14 mouse cellular contexts compared by ENCODE assay signal in genomic region chr9:117442611-117443010, GRCm38 (mm10).
DNase-seq lines count a peak whose midpoint lies in the region; TF ChIP-seq lines count a peak whose summit lies in the region.
"Had no signal": no experiment of that assay in that cellular context is flagged by ENCODE, and none has a peak within 500 bp of the region (broad histone marks: within the 10 kb centered on the region; RNA-seq: fewer than 3 reads in every experiment).

No protein-coding gene starts in this region.

- no peak overlapping the region for H3K4me3 ChIP-seq in kidney, adult 2 months (ENCODE audit: insufficient read depth, low read depth, low read length)
- H3K4me3 ChIP-seq: forebrain, embryonic 12.5 days; lung, embryonic 15.5 days had no signal

- no peaks in the 10 kb centered on the region for H3K27me3 ChIP-seq in kidney, adult 2 months (replicated peaks; ENCODE audit: control insufficient read depth, insufficient read depth, low read length)
- H3K27me3 ChIP-seq: forebrain, embryonic 12.5 days; lung, embryonic 15.5 days had no signal

- peak; percentile 51 for DNase-seq in embryo, embryonic 11 days
- no peak for DNase-seq in embryo, embryonic 10 days (ENCODE audit: low spot score)
- DNase-seq in kidney, adult 2 months, result peak; percentile 2
- no peak for DNase-seq in kidney, adult 18-20 months
- DNase-seq in MN1 (ENCODE audit: low spot score), result peak; percentile 69
- peak; percentile 9 for DNase-seq in fibroblast of lung, adult 2 months (ENCODE audit: low read depth)
- DNase-seq in urinary bladder, adult 18-20 months (ENCODE audit: low spot score in 2 of 2), result no peak
- DNase-seq in right cerebral cortex, postnatal 14 days, result no peak
- DNase-seq: cerebellum, adult 2 months; kidney, adult 9 months; layer of hippocampus, postnatal 36 days; thymus, postnatal 4 days had no signal

- TF ChIP-seq POLR2A in kidney, adult 2 months (IDR thresholded peaks at IDR 0.05; ENCODE audit: low read depth, low read length), result no peak

- no peak for TF ChIP-seq CTCF in kidney, adult 2 months (conservative IDR thresholded peaks at IDR 0.05; ENCODE audit: insufficient read depth, insufficient read length, low read depth, low read length)

- H3K4me1 ChIP-seq in kidney, adult 2 months (ENCODE audit: control insufficient read depth, insufficient read depth, low read length), result no peaks in the 10 kb centered on the region
- H3K4me1 ChIP-seq: lung, embryonic 15.5 days had no signal

- H3K27ac ChIP-seq in kidney, adult 2 months (ENCODE audit: insufficient read depth, low read depth, low read length), result no peak overlapping the region
- H3K27ac ChIP-seq: forebrain, embryonic 12.5 days; lung, embryonic 15.5 days had no signal

- no peaks in the 10 kb centered on the region for H3K36me3 ChIP-seq in kidney, adult 2 months (ENCODE audit: control insufficient read depth, insufficient read depth, low read length)
- H3K36me3 ChIP-seq: forebrain, embryonic 12.5 days; lung, embryonic 15.5 days had no signal

- WGBS in kidney, adult 2 months, result 59% methylated on average over 7 of the region's 7 CpGs

Comparison
In these comparisons a context has a peak if more than half of its experiments do, and no peak if none do; other contexts are left out.
1. DNase-seq: peak in embryo, embryonic 11 days (single experiment), kidney, adult 2 months (single experiment), MN1 (single experiment) and fibroblast of lung, adult 2 months (single experiment); none in embryo, embryonic 10 days (single experiment), kidney, adult 18-20 months (single experiment), urinary bladder, adult 18-20 months (0 of 2) and right cerebral cortex, postnatal 14 days (single experiment).